Mouse (Mus musculus) heart, postnatal 0 days (tissue): ENCODE data around the gene Ror2.

Source experiments
- CTCF ChIP-seq: IDR thresholded peaks from 2 replicates; pipeline ENCODE4 v1.5.1; 2016; ENCODE audit warnings: antibody characterized with exemption, control low read depth, low read depth
- EP300 ChIP-seq: IDR thresholded peaks from 2 replicates; pipeline ENCODE4 v1.6.1; 2016; ENCODE audit warnings: antibody characterized with exemption, low read depth

DNA sequence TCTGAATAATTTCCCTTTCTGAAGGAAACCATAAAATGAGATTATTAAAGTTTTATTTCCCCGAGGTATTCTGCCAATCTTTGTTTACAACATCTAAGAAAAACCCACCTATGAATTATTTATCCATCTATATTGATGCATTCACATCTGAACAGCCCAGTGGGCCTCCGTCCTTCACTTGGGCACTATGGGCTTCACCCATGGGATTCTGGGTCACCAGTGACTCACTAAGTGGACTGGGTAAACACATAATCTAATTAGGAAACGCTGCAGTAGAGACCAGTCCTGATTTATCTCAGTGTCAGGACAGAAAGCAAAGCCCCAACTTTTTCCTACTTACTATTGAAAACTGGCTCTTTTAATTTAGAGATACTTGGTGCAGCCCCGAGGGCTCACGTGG, 210.9 kb downstream of the Ror2 start:
- no peak for TF ChIP-seq EP300
- TF ChIP-seq CTCF: no peak
